Mouse (Mus musculus): Measurements from ENCODE around the gene Schip1.
A peak's percentile ranks its signal among the peaks of the same experiment; 100 is the strongest.
"Not testable (repeated sequence)": the region's sequence is repeated elsewhere in the genome, so short reads cannot be mapped to it uniquely, and the experiment has no call there.

Schip1 gene

DNA sequence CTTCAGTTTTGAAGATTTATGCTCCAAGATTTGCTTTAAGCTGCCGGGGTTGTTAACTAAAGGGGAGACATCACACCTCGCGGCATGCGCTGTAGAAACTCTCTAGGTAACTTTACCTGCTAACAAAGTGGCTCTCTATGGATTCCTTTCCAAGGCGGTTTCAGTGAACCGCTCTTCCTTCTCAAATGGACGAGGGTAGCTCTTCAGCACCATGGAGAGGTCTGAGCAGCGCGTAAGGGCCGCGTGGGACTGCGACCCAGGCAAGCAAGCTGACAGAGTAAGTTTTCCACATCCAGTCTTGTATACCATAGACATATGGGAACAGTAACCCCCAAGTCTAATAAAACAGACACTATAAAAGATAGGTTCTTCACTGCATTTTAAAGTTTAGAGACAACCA lies at the start of gene Schip1:
Gene Schip1, plus strand, starts transcription at position 72 of the 400 bp plus-strand sequence.
- no peak for DNase-seq (ENCODE audit: low read depth, low spot score)

DNA sequence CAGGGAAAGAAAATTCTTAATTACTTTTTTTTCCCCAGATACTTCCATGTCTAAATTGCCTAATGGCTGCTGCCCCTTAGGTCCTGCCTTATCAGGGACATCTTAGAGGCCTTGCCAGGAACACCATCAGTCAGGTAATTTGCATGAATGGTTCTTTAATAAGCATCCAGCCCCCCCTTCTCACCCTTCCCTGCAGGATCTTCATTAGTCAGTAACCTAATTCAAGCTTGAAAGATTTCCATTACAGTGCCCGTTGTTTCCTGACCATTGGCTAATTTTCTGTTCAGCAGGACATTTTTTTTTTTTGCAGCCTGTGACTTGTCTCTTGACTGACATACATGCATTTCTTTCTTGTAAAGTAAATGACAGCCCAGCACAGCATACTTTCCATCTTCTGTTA lies 48.8 kb upstream of the Schip1 start:
- DNase-seq (ENCODE audit: low read depth, low spot score): no peak

DNA sequence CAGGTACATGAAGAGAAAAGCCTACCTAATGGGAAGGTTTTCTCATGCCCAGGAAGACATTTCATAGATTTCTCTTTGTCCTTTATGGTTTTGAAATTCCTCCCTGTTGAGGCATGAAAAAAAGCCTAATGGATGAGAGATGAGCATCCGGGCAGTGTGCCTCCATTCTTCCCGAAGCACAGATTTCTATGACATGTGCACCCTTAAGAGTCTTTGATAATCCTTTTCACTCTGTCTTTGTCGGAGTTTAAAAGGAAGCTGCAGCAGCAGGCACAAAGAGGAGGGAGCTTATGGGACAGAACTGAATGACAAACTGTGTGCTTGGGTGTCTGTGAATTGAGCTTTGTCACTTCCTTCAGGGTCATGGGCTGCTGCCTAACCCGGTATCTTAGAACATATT lies 45.2 kb upstream of the Schip1 start:
- DNase-seq (ENCODE audit: low read depth, low spot score): no peak

DNA sequence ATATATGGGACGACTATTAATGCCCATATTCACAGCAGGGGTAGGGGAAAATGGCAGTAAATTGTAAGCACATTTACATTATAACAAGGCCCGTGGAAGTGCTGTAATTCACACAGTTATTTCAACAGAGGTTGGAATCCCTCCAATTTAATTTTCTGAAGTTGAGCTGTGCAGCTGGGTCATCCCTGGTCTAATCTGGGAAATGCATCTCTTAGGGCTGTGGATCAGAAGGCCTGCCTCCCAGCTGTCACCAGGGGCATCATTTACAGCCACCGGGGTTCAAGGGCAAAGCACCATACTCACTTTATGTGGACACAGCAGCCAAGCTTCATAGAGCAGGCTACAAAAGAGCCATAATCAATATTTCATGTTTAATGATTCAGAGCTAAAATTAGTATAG lies 28.5 kb upstream of the Schip1 start:
- no peak for DNase-seq (ENCODE audit: low read depth, low spot score)

DNA sequence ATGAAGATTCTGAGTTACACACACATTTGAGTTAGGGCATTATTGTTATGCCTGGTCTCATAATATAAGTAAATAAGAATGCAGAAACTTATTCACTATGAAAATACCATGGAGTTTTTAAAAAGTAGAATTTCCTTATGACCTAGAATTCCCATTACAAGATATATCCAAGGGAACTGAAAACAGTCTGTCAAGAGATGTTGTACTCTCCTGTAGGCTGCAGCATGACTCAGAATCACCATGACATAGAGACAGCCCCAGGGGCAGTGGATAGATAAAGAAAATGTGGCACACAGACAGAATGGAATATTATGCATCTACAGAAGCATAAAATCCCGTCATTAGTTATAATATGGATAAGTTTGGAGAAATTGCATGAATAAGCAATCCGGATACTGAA lies 21.7 kb upstream of the Schip1 start:
- DNase-seq (ENCODE audit: low read depth, low spot score): no peak

DNA sequence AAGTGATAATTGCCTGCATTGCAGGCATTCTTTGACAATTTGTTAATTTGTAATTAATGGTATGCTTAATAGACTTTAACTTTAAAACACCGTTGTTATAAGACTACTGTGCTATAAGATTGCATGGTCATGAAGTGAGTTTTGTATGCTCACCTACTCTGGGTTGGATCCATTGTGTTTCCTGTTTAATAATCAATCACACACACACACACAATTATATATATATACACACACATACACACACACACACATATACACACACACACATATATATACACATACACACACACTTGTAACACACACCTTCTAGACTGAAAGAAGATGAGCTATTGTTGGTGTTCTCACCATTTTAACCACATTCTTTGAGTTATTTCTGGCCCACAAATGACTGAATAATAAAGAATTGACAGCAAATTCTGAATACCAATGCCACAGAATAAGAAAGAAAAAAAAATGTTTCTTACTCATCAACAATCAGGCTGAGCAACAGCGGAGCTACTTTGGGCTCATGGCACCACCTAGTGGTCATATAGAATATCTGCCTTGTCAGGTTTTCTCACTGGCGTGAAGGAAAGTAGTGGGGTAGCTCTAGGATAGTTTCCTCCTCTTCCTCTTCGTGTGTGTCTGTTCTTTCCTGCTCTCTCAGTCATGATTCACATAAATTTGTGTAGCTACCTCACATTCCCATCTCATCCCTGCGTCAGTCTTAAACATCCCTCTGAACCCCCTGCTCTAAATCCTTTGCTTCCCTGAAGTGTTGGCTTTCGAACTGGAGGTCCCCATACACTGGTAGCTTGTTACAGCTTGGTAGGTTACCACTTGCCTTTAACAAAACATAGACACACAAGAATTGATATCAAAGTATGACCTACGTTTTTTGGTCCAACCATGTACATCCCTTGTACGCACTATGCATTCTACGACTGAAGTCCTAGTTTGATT lies 18.9 kb upstream of the Schip1 start:
- DNase-seq (ENCODE audit: low read depth, low spot score): peak; percentile 41

DNA sequence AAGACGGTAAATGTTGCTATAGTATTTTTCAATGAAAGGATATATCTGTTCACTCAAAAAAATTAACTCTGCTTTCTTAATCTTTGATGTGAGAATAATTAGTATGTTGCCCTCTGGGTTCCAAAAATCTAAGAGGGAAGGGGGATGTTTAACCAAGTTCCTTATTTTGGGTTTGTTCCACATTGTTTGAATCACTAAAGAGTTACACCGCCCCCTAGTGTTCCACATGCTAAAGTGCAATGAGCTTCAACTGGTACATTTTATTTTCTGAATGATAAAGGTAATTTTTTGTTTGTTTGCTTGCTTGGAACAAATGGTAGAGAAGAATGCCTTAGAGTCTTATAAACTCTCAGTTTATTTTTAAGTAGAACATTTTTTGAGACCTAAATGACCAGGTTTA lies 11.1 kb upstream of the Schip1 start:
- DNase-seq (ENCODE audit: low read depth, low spot score): peak; percentile 46

DNA sequence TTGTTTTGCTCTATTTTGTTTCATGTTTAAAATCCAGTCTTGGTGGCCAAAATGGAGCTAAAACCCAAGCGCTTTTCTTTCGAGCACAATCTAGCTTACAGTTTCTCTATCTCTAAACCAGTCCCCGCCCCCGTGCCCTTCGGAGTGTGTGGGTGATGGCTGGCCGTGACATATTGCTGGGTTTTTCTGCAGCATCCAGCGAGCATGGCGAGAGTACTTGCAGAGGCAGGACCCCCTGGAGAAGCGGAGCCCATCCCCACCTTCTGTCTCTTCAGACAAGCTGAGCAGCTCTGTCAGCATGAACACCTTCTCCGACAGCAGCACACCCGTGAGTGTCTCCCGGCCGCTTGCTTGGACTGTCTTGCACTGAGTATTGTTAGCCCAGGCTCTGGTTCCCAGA lies 9.5 kb upstream of the Schip1 start:
- no peak for DNase-seq (ENCODE audit: low read depth, low spot score)

DNA sequence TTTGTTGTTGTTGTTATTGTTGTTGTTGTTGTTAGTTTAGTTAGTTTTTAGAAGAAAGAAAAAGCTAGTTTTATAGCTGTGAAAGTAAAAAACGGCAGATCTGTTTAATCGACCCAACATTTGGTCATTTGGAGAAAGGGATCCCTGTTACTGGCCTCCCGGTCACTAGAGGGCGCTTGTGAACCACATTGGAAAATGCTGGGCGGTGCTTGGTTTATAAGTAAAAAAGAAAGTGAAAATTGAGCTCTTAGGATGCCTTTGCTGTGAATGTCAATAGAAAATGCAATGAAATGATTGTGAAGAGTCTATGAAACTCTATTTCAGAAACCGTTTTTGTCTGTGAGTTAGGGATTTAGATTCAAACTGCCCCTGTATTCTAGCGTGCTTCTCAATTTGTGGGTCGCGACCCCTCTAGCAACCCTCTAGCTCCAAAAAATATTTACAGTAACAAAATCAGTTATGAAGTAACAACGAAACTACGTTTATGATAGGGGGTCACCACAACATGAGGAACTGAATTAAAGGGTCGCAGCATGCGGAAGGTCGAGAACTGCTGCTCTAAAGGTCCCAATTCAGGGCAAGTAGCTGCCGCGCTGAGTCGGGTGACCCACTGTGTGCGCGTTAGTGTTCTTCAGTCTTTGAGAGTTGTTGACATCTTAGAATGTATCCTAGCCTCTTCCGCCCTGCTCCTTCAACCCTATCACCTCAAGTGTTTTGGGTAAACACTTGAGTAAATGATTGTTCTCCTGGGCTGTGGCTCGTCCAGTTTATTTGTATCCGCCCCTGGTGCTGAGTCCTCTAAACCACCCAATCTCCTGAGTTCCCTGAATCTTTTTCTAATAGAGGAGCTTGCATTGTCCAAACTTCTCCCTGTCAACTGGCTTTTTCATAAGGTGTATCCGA lies 8.0 kb upstream of the Schip1 start:
- peak; percentile 42 for DNase-seq (ENCODE audit: low read depth, low spot score)

DNA sequence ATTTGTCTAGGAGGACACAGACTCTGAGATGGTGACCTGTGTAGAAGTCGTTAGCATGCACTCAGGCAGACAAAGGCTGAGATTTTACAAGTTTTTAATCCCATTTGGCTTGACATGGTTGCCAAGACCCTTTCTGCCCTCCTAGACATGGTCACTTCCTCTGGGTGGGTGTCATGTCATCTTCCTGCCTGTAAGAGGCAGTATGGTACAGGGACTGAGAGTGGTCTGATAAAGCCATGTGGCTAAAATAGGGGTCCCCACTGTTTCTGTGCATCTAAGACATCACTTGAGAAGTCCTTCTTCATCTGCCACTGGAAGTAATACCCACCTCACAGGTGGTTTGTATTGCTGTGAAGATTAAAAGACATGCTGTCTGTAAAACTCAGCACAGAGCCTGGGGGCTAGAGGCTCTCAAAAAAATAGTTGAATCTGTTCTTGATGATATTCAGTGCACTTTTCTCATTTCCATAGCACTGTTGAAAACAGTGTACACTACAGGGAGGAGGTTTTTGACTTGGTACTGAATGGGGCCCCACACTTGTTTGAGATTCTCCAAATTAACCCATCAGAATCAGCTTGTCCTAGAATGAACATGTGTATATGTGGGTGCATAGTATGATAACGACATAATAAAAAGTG lies 5.3 kb upstream of the Schip1 start:
- DNase-seq (ENCODE audit: low read depth, low spot score): no peak

DNA sequence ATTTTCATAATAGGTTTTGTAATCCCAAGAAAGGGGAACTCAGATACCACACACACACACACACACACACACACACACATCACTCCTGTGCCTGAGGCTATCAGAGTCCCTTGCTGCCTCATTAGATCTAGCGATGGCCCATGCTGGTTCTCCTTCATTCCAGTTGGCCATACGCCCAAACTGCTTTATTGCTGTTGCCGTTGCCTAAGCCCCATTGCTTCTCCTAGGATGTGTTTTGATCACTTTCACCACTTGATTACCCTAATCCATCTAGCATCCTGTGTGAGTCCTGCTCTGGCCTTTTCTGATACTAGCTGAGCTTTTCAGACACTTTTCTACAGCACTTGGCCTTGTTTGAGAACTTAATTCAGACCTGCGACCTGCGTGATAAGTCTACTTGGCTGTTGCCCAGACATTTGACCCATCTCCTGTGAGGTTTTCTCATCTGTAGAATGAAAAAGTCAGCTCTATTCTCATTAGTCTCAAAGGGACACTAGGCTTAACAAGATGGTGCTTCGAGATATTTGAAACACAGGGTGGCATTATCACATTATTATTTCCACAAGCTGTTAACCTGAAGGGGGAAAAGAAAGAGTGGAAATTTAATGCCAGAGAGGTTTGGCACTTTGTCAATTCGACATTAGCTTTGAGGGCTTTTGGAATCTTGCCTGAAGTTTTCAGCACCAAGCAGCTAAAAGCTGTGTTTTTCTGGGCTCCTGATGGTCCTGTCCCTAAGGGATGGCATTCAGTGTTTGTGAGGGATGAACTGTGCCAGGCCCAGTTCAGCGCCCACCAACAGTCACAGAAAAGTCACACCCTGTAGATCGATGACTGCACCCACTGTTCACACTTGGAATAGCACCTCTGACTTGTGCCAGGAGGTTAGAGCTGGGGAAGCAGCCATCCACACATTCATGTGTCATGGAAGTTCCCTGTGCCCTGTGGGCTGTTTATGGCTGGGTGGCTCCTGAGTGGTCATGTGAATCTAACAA lies 7.1 kb downstream of the Schip1 start:
- DNase-seq (ENCODE audit: low read depth, low spot score): no peak

DNA sequence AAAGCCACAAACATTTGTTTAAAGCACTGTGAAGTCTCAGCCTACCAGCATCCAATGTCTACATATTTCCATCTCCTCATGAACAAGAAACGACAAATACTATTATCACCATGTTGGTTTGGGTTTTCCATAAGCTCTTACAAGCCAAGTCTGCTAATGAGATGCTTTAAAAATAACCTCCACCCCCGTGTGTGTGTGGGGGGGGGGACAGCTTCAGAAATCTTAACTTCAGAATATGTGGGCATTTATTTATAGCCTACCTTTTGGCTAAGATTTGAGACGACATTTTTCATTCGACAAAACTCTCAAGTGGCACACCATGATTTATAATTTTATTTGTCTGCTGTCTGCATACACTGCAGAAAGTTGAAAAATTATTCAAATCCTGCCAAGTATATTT lies 12.8 kb downstream of the Schip1 start:
- DNase-seq (ENCODE audit: low read depth, low spot score): no peak

DNA sequence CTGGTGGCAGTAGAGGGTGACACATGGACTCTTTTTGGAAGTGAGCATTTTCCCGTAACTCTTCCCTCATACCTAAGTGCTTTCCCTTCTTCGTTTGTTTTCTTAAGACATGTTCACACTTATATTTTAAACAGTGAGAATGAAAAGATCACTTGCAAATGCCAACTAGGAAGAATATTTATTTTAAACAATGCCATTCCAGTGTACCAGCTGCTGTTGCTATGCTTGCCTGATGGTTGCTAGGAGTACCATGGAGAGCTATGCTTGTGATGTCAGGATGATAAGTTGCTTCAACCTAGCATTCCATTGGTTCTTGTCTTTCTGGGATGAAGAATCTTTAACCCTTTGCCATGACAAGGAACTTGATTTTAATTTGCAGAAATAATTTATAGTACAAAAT lies 20.4 kb downstream of the Schip1 start:
- no peak for DNase-seq (ENCODE audit: low read depth, low spot score)

DNA sequence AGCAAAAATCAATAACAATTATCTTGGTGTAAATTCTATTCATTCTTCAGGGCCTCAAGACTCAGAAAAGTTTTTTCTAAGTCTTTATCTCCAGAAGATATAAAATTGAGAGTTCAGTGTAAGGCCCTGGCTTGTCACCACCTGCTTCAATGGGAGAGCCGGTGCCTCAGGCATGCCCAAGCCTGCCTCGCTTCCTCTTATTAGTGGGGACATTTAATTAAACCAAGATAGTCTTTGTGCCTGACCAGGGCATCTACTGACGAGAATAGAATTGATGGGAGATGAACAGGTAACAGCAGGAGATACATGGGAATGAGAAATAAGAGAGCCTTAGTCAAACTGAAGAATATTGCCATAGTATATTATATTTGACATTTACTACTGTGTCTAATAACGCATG lies 27.5 kb downstream of the Schip1 start:
- no peak for DNase-seq (ENCODE audit: low read depth, low spot score)

DNA sequence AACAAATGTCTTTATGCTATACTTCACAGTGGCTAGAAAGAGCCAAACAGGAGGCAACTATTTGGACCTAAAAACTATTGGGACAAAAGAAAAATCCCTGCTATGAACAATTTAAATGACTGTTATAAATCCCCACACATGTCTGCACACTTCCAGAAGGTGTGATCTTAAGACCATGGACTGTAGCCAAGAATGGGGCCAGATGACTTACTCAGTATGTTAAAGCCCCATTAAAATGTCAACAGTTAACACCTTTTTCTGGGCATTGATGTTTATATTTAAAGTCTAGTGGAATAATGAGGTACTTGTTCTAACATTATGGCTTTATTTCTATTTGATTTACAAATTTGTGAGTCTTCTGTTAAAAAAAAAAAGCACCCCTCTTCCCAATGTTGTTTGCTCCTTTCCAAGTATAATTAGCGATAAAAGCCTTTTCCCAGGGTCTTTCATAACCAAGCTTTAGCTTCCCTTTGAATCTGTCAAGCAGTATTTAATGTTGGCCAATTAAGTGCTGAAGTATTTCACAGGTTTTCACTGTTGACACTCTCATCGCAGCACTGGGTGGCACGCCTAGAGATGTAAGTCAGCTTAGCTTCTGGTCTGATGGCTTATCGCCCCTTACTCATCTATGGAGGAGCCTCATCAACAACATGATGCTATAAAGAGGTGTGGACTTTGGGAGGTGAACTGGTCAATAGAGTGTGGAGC lies 32.3 kb downstream of the Schip1 start:
- DNase-seq (ENCODE audit: low read depth, low spot score): no peak

DNA sequence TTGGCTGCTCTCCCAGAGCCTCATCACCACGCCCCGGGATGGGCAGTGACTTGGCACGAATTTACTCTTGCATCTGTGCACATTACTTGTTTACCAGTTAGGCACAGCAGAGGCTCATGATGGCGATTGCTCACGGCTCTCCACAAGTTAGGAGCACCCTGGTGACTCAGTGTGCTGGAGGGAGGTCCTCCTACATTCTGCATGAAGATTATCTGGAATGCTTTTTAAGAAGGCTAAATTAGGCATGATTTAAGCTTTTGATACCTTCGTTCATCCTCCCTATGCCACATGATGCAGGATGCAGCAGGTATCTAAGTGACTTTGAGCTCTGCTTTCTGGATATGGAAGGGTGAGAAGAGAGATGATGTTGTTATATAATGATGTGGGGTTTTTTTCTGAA lies 35.0 kb downstream of the Schip1 start:
- DNase-seq (ENCODE audit: low read depth, low spot score): not testable (repeated sequence)

DNA sequence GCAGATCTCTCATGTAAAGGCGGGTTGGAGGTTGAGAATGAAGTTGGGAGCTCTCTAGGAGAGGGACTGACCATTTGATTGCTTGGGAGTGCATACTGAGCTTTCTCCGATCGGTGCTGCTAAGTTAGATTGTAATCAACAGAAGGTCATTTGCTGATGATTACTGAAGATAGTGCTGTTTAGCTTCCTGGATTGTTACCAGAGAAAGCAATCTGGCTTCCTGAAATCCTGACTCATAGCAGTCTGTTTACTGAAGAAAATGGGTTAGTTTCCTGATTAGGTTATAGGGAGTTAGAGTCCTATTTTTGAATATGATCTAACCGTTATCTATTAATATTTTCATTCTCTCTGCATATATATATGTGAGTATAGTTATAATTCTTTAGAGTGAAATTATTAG lies 36.7 kb downstream of the Schip1 start:
- DNase-seq (ENCODE audit: low read depth, low spot score): no peak

DNA sequence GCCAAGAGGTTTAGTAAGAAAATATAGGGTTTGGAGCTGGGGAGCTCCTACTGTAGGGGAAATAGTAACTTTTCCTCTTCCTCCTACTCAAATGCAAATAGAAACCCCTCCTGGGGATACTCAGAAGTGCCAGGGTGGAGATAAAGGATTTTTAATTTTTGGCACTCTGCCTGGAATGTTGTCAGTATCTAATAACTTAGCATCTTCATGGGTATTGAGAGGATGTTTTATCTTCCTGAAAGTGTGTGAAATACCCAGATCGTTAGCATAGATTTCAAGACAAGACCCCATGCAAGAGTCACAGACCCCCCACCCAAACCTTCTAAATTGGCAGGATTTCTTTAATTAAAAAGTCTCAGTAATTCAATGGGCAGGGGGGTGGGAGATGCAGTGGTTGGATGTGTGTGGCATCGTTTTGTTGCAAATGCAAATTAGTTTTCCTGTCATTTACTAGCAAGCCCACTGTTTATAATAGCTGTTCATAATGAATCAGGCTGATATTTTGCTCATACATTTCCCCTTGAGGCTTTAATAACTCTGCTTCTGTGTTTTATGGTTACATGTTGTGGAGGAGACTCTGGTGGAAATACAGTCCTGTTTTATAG lies 40.6 kb downstream of the Schip1 start:
- no peak for DNase-seq (ENCODE audit: low read depth, low spot score)

DNA sequence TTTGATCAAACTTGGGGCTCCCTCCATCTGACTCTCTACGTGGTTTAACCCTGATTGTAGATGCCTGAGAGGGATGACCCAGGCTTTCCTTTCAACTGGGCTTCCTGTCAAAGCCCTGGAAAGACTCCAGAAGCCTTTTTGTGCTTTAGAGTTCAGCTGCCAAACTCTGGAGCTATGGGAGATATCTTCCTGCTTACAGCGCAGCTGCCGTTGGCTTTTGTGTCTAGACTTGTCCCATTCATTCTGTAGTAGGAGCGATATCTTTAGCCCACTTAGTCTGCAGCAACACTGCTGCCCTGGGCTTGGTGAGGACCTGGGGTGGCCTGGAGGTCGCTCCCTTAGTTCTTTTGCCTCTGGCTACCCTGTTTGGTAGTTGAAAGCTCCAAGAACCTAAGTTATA lies 56.7 kb downstream of the Schip1 start:
- no peak for DNase-seq (ENCODE audit: low read depth, low spot score)
